Mouse (Mus musculus): Measurements from ENCODE around the gene Dapk2.

The Dapk2 gene

GRCm38 (mm10) chr9:66239173-66239572 lies 81.2 kb downstream of the Dapk2 start:
- DNase-seq: no peak

DNA sequence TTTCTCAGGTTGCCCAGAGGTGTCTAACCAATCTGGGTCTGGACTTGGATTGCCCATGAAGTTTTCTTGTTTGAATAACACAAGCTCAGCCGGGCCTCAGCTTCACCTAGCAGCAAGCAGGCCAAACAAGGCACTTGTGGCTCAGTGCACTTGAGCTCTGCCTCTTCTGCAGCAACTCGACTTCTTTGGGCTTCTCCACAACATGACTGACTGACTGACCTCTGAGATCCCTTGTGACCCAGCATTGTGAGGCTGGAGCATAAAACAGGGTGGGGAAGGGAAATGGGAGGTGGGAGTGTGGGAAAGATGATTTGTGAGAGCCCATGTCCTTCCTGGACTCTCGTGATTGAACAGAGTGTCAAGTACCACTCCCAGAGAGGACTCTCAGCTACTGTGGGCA lies 81.7 kb downstream of the Dapk2 start:
- DNase-seq: peak; percentile 72 to 82

DNA sequence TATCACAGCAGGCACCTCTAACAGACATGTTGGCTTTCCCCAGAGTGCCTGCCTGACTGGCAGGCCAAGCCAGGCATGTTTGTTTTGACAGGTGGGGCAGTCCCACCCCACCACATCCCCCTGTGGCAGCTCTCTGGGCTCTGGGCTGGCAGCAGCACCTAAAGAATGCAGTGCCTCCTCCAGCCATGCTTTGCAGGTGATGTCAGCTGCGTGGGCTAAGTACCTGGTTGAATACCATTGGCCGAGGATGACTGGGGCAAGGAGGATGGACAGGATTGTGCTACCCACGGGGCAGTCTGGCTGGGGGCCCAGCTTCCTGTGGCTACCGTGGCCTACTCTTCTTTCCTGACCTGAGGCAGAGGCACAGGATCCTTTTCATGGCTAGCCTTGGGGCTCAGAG lies 82.5 kb downstream of the Dapk2 start:
- peak; percentile 74 to 76 for DNase-seq

DNA sequence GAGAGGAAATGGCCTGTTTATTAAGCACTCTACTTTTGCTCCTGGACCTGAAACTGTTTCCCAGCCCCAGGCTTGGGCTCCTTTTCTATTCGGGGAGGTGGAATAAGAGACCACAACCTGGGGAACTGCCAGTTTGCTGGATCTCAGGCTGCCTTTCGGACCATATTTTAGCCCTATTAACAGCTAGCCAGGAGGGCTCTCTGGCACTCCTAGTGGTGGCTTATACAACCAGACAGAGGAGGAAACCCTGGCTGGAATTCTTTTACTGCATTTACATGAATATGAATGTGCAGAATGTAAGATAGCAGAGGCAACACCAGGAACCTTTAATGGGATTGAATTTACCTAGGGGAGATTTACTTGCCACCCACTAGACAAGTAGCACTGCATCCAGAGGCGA lies 83.0 kb downstream of the Dapk2 start:
- no peak for DNase-seq

- peak; percentile 45 to 53 for DNase-seq
Measured at GRCm38 (mm10) chr9:66241722-66242121, 83.7 kb downstream of the Dapk2 start.

GRCm38 (mm10) chr9:66243240-66243639 lies 85.2 kb downstream of the Dapk2 start:
- DNase-seq: no peak

- DNase-seq: no peak
Measured at GRCm38 (mm10) chr9:66244079-66244478, 86.1 kb downstream of the Dapk2 start.

DNA sequence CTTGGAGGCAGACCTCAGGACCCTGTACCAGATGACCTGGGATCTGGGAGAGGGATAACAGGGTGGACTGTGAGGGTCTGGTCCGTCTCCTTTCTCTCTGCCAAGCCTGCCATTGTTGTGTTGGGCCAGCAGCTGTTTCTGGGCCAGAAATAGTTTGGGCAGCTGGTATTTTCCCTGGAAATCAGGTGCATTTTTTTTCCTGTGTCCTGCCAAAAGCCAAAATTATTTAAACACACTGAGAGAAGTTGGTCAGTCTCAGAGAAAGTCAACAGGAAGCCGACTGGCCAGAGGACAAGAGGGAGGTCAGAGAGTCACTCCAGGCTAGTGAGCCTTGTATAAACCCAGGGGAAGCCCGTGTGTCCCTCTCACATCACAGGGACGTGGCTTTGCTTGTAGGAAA lies 87.7 kb downstream of the Dapk2 start:
- peak; percentile 35 to 46 for DNase-seq

GRCm38 (mm10) chr9:66249281-66249680 lies 91.3 kb downstream of the Dapk2 start:
- DNase-seq: peak in 1 of 2 experiments; percentile 31

DNA sequence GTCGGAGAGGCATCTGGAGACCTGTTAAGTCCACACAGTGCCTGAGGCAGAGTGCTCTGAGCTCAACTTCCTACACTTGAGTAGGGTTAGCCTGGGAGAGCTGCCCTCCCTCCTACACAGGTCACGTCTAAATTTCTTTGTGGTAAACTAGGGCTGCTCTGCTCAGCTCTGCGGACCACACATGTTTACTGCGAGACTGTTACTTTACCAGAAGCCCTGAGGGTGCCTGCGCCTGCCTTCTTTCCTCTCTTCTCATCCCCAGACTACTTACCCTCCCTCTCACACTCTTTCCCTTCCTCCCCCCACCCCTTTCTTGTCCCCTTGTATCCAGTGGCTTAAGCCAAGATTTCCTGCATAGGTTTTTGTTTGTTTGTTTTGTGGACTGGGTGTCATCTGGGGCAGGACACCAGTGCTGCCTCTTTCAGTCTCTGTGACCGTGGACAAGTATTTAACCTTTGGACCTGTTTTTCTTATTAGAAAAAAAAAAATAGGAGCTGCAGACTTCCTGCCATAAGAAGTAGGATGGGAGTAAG lies 93.2 kb downstream of the Dapk2 start:
- no peak for DNase-seq

- no peak for DNase-seq
Measured at GRCm38 (mm10) chr9:66261741-66262140, 103.7 kb downstream of the Dapk2 start.

DNA sequence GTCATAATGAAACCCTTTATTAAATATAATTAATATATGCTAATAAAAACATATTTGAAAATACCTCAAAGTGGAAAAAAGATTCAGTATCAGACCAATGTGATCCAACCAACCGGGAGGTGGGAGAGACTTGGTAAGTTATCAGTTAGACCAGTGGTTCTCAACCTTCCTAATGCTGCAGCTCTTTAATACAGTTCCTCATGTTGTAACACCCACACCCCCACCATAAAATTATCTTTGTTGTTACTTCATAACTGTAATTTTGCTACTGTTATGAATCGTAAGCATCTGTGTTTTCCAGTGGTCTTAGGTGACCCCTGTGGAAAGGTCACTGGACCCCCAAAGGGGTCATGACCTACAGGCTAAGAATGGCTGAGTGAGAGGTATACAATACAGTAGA lies 105.7 kb downstream of the Dapk2 start:
- DNase-seq: no peak

GRCm38 (mm10) chr9:66265645-66266044 lies 107.6 kb downstream of the Dapk2 start:
- no peak for DNase-seq

GRCm38 (mm10) chr9:66266237-66267170 lies 108.5 kb downstream of the Dapk2 start:
- no peak for DNase-seq

- no peak for DNase-seq
Measured at GRCm38 (mm10) chr9:66268804-66269203, 110.8 kb downstream of the Dapk2 start.

DNA sequence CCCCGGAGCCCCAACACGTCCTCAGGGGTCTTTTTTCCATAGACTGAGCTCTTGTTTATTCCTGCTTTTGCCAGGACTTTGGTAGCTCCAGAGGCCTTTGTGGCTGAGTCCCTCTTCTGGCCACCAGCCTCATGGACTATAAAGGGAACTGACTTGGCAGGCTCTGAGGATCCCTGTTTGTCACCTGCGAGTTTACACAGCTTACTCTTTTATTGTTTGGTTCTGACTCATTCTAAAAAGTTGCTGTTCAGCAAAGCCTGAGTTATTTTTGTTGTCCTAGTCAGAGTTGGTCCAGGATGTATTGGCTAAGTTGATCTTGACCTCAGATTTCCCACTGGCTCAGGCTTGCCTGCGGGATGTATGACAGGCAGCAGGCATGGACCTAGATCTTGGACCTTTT lies 112.0 kb downstream of the Dapk2 start:
- DNase-seq: peak in 1 of 2 experiments; percentile 33

- DNase-seq: no peak
Measured at GRCm38 (mm10) chr9:66271726-66272125, 113.7 kb downstream of the Dapk2 start.

GRCm38 (mm10) chr9:66273632-66274031 lies 115.6 kb downstream of the Dapk2 start:
- no peak for DNase-seq

DNA sequence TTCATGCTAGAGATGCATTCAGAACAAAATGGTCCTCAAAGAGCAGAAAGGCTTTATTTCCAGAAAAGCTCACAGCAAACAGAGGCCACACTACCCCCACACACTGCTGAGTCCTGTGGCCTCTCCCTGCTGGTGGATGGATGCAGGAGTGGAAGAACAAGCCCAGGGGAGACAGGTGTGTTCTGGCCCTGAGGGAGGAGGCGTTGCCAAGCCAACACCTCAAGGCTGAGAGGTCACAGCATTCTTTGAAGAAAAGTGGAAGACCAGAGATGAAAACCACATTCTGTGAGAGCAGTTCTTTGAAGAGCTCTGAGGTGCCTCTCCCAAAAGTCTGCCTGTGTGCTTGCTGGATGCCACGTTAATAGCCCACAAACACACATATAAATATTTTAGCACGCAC lies 116.6 kb downstream of the Dapk2 start:
- peak in 1 of 2 experiments; percentile 20 for DNase-seq

GRCm38 (mm10) chr9:66275267-66275991 lies 117.4 kb downstream of the Dapk2 start:
- peak; percentile 20 to 43 for DNase-seq

DNA sequence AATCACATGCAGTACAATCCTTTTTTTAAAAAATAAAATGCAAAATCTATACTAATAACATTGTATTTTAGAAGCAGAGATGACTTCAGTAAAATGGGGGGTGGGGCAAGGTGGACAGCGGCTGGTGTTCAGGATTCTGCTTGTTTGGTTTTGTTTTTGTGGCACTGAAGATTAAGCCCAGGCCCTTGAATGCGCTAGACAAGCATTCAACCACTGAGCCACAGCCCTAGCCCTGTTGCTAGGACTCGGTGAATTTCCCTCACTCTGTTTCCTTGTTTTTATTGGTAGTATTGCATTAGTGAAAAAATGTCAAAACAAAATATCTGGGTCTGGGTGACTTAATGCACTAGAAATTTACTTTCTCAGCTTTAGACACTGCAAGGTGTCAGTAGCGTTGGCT lies 118.0 kb downstream of the Dapk2 start:
- DNase-seq: no peak

GRCm38 (mm10) chr9:66276697-66277385 lies 118.8 kb downstream of the Dapk2 start:
- DNase-seq: peak; percentile 53 to 56

GRCm38 (mm10) chr9:66279647-66280046 lies 121.6 kb downstream of the Dapk2 start:
- no peak for DNase-seq

Data from lung, adult 18-20 months (tissue).